Mouse (Mus musculus) cerebellum, adult 2 months (tissue): ENCODE results near the gene Crebrf.

ENCODE experiments used
- CTCF ChIP-seq: fragments of 200-500 bp; IDR thresholded peaks from 2 replicates; pipeline ENCODE4 v1.5.1; 2011; ENCODE audit warnings: low read depth, mild to moderate bottlenecking, control low read depth, low read length, moderate library complexity, borderline replicate concordance; ENCODE audit not compliant: insufficient read depth
- POLR2A ChIP-seq: fragments of 200-500 bp; IDR thresholded peaks from 2 replicates; pipeline ENCODE4 v1.6.1; 2011; ENCODE audit warnings: low read length, control low read depth, borderline replicate concordance; ENCODE audit not compliant: insufficient read depth

GRCm38 (mm10) chr17:26790269-26791214 lies 75.1 kb downstream of the Crebrf start:
- TF ChIP-seq POLR2A (no peak), CTCF (no peak)
